Mouse (Mus musculus): Measurements from ENCODE around the gene Crct1.

GRCm38 (mm10) chr3:93052826-93053474, 37.5 kb upstream of the Crct1 start:
- TF ChIP-seq CTCF (IDR thresholded peaks at IDR 0.05; ENCODE audit: low read depth): peak; percentile 38
- no peak for TF ChIP-seq EP300 (IDR thresholded peaks at IDR 0.05; ENCODE audit: low read depth)
